Mouse (Mus musculus) stomach, postnatal 0 days (tissue): ENCODE data around the gene Diaph3.

ENCODE experiments used
- CTCF ChIP-seq: IDR thresholded peaks from 2 replicates; pipeline ENCODE4 v1.5.1; 2016; ENCODE audit warnings: antibody characterized with exemption, low read depth, mild to moderate bottlenecking, moderate library complexity
- EP300 ChIP-seq: optimal IDR thresholded peaks from 2 replicates; pipeline ENCODE3; 2016; ENCODE audit warnings: antibody characterized with exemption

- no peak for TF ChIP-seq CTCF
- TF ChIP-seq EP300, result no peak
Measured at GRCm38 (mm10) chr14:86635052-86635451, 506.0 kb downstream of the Diaph3 start.
